Mouse (Mus musculus) MEL (cell line): ENCODE data around the gene Zeb2. TPM values are rescaled to one million over a fixed set of nuclear protein-coding genes. Genes with fewer than 3 reads are reported as not detected.

Experiments
- DNase-seq: peaks from one replicate; pipeline ENCODE4 v3.0.0; 2011; ENCODE audit warnings: low read depth, low spot score
- H3K27ac ChIP-seq: 2 replicates; pipeline ENCODE4 v1.5.1; 2012; ENCODE audit warnings: low read depth, mild to moderate bottlenecking, control low read depth, low read length, moderate library complexity; ENCODE audit not compliant: control insufficient read depth
- H3K27me3 ChIP-seq, 2 experiments: fragments of 150-350 bp in 1 of 2; sonication (generic) in 1 of 2; 2 replicates each; pipeline ENCODE4 v1.6.1; 2012; ENCODE audit warnings: low read length in 2 of 2, mild to moderate bottlenecking in 2 of 2, improper control_type of control experiment in 1 of 2, moderate library complexity in 1 of 2; ENCODE audit not compliant: insufficient read depth in 2 of 2, control insufficient read depth in 1 of 2
- H3K36me3 ChIP-seq, 2 experiments: 2 replicates each; pipeline ENCODE4 v1.6.1; 2012 to 2014; ENCODE audit warnings: low read length in 2 of 2, improper control_type of control experiment in 1 of 2, inconsistent platforms in 1 of 2, mild to moderate bottlenecking in 1 of 2; ENCODE audit not compliant: insufficient read depth in 2 of 2, control insufficient read depth in 1 of 2
- H3K4me1 ChIP-seq, 2 experiments: fragments of 150-350 bp in 1 of 2; sonication (generic) in 1 of 2; 2 replicates each; pipeline ENCODE4 v1.6.1; 2012; ENCODE audit warnings: low read length in 2 of 2, improper control_type of control experiment in 1 of 2, mild to moderate bottlenecking in 1 of 2; ENCODE audit not compliant: insufficient read depth in 2 of 2, control insufficient read depth in 1 of 2
- H3K4me3 ChIP-seq, 2 experiments: fragments of 150-350 bp in 1 of 2; sonication (generic) in 1 of 2; 2 replicates each; pipeline ENCODE4 v1.5.1; 2012; ENCODE audit warnings: low read depth in 2 of 2, low read length in 2 of 2, mild to moderate bottlenecking in 2 of 2, moderate library complexity in 2 of 2, control low read depth in 1 of 2, improper control_type of control experiment in 1 of 2; ENCODE audit not compliant: control insufficient read depth in 1 of 2, insufficient read depth in 1 of 2
- H3K79me2 ChIP-seq: 2 replicates; pipeline ENCODE4 v1.6.1; 2012; ENCODE audit warnings: mild to moderate bottlenecking, low read length, moderate library complexity; ENCODE audit not compliant: control insufficient read depth, poor library complexity, insufficient read depth
- H3K9ac ChIP-seq: 2 replicates; pipeline ENCODE4 v1.6.1; 2012; ENCODE audit warnings: low read depth, mild to moderate bottlenecking, control low read depth, low read length, moderate library complexity; ENCODE audit not compliant: control insufficient read depth, poor library complexity, severe bottlenecking
- H3K9me3 ChIP-seq: fragments of 150-350 bp; sonication (generic); replicated peaks from 2 replicates; pipeline ENCODE4 v1.6.1; 2012; ENCODE audit warnings: mild to moderate bottlenecking, low read length, improper control_type of control experiment, moderate library complexity; ENCODE audit not compliant: insufficient read depth
- CTCF ChIP-seq, 3 experiments: IDR thresholded peaks in 2 of 3; conservative IDR thresholded peaks in 1 of 3; 2 replicates each; pipeline ENCODE4 v1.5.1; 2011 to 2012; ENCODE audit warnings: low read length in 3 of 3, low read depth in 2 of 3, mild to moderate bottlenecking in 2 of 3, improper control_type of control experiment in 1 of 3, inconsistent platforms in 1 of 3, mixed read lengths in 1 of 3, moderate library complexity in 1 of 3; ENCODE audit not compliant: control insufficient read depth in 1 of 3, insufficient read depth in 1 of 3, poor library complexity in 1 of 3, severe bottlenecking in 1 of 3
- ETS1 ChIP-seq: IDR thresholded peaks from 2 replicates; pipeline ENCODE4 v1.6.1; 2012; ENCODE audit warnings: low read depth, mild to moderate bottlenecking, inconsistent platforms, low read length, improper control_type of control experiment, moderate library complexity
- GABPA ChIP-seq: IDR thresholded peaks from 2 replicates; pipeline ENCODE4 v1.6.1; 2012; ENCODE audit warnings: low read depth, mild to moderate bottlenecking, inconsistent platforms, low read length, improper control_type of control experiment, moderate library complexity
- HCFC1 ChIP-seq: IDR thresholded peaks from 2 replicates; pipeline ENCODE4 v1.6.1; 2012; ENCODE audit warnings: low read depth, mild to moderate bottlenecking, inconsistent platforms, low read length, improper control_type of control experiment, moderate library complexity
- MAFK ChIP-seq: IDR thresholded peaks from 2 replicates; pipeline ENCODE4 v1.6.1; 2011; ENCODE audit warnings: low read depth, mild to moderate bottlenecking, low read length, improper control_type of control experiment, borderline replicate concordance
- MAZ ChIP-seq: IDR thresholded peaks from 2 replicates; pipeline ENCODE4 v1.6.1; 2012; ENCODE audit warnings: low read depth, mild to moderate bottlenecking, inconsistent platforms, low read length, improper control_type of control experiment
- MYB ChIP-seq: IDR thresholded peaks from 2 replicates; pipeline ENCODE4 v1.6.1; 2011; ENCODE audit warnings: mild to moderate bottlenecking, low read depth, low read length, improper control_type of control experiment
- MYC ChIP-seq: IDR thresholded peaks from 2 replicates; pipeline ENCODE4 v1.6.1; 2011; ENCODE audit warnings: low read depth, mild to moderate bottlenecking, low read length, improper control_type of control experiment, moderate library complexity
- NRF1 ChIP-seq: IDR thresholded peaks from 2 replicates; pipeline ENCODE4 v1.6.1; 2014; ENCODE audit warnings: low read depth, mild to moderate bottlenecking, inconsistent platforms, low read length, improper control_type of control experiment, moderate library complexity; ENCODE audit not compliant: poor library complexity, insufficient read depth, severe bottlenecking
- POLR2A ChIP-seq, 2 experiments: IDR thresholded peaks; 2 replicates each; pipeline ENCODE4 v1.6.1; 2011 to 2012; ENCODE audit warnings: low read length in 2 of 2, mild to moderate bottlenecking in 2 of 2, control low read depth in 1 of 2, improper control_type of control experiment in 1 of 2, low read depth in 1 of 2, moderate library complexity in 1 of 2; ENCODE audit not compliant: control insufficient read depth in 1 of 2, insufficient read depth in 1 of 2, poor library complexity in 1 of 2
- POLR2AphosphoS2 ChIP-seq: IDR thresholded peaks from 2 replicates; pipeline ENCODE4 v1.6.1; 2011; ENCODE audit warnings: low read length, improper control_type of control experiment
- POLR2AphosphoS5 ChIP-seq: IDR thresholded peaks from 2 replicates; pipeline ENCODE4 v1.6.1; 2012; ENCODE audit warnings: low read depth, borderline replicate concordance, mild to moderate bottlenecking, inconsistent platforms, low read length, moderate library complexity, mixed read lengths
- RCOR1 ChIP-seq: IDR thresholded peaks from 2 replicates; pipeline ENCODE4 v1.6.1; 2012; ENCODE audit warnings: low read depth, mild to moderate bottlenecking, inconsistent platforms, low read length, improper control_type of control experiment
- TBP ChIP-seq: IDR thresholded peaks from 2 replicates; pipeline ENCODE4 v1.8.0; 2011; ENCODE audit warnings: low read depth, low read length, improper control_type of control experiment
- UBTF ChIP-seq: IDR thresholded peaks from 2 replicates; pipeline ENCODE4 v1.6.1; 2012; ENCODE audit warnings: low read depth, mild to moderate bottlenecking, inconsistent platforms, low read length, improper control_type of control experiment, moderate library complexity, borderline replicate concordance; ENCODE audit not compliant: insufficient read depth
- ZC3H11A ChIP-seq: IDR thresholded peaks from 2 replicates; pipeline ENCODE4 v1.6.1; 2012; ENCODE audit warnings: low read depth, mild to moderate bottlenecking, inconsistent platforms, low read length, improper control_type of control experiment
- ZKSCAN1 ChIP-seq: IDR thresholded peaks from 2 replicates; pipeline ENCODE4 v1.6.1; 2012; ENCODE audit warnings: low read depth, mild to moderate bottlenecking, inconsistent platforms, low read length, improper control_type of control experiment, moderate library complexity
- ZMIZ1 ChIP-seq: IDR thresholded peaks from 2 replicates; pipeline ENCODE4 v1.6.1; 2012; ENCODE audit warnings: low read depth, mild to moderate bottlenecking, inconsistent platforms, low read length, improper control_type of control experiment, moderate library complexity
- polyA plus RNA-seq, 2 experiments: library from polyadenylated mRNA; stranded (reverse) in 1 of 2; unstranded in 1 of 2; fragments of >175 nt in 1 of 2; fragments of >200 nt in 1 of 2; gene quantifications; 2 replicates each; pipeline versions ENCODE4 v1.2.1 to v1.2.4; 2012; ENCODE audit warnings: low replicate concordance in 2 of 2, low read depth in 1 of 2; ENCODE audit not compliant: insufficient read length in 2 of 2, insufficient read depth in 1 of 2, missing spikeins in 1 of 2
- total RNA-seq: library from RNA; depleted of rRNA; stranded (reverse); fragments of 300-350 nt; gene quantifications from 2 replicates; pipeline ENCODE4 v1.2.3, GENCODE M21; 2012

Zeb2 gene
- total and polyA plus RNA-seq, 3 experiments: 12.8 to 12.9 TPM; not detected in 1

- TF ChIP-seq POLR2AphosphoS5 (no peak), NRF1 (no peak), ETS1 (peak; percentile 77)
- TF ChIP-seq, all 39 proteins: peak for 20
Measured at GRCm38 (mm10) chr2:45068792-45069550, 48.2 kb downstream of the Zeb2 start (continued).

GRCm38 (mm10) chr2:45067116-45067515 lies 50.1 kb downstream of the Zeb2 start:
- Histone ChIP-seq H3K9ac (no peak overlapping the region), H3K79me2 (peaks cover 12% of the 10 kb centered on the region), H3K36me3 (peaks cover 7 to 35% of the 10 kb centered on the region in 2 experiments), H3K9me3 (no peaks in the 10 kb centered on the region), H3K4me3 (no peak overlapping the region), H3K27ac (no peak overlapping the region), H3K27me3 (no peaks in the 10 kb centered on the region), H3K4me1 (peaks cover 12 to 28% of the 10 kb centered on the region in 2 experiments; a peak in 3 of 4 replicates)
- no peak for DNase-seq
- TF ChIP-seq ZC3H11A (no peak), MYB (no peak), NRF1 (no peak), MYC (no peak), MAZ (no peak), ZMIZ1 (no peak), POLR2A (IDR thresholded peaks at IDR 0.05; ENCODE audit: control insufficient read depth in 1 of 2, insufficient read depth in 1 of 2, low read depth in 1 of 2, low read length in 2 of 2, poor library complexity in 1 of 2) (no peak), UBTF (no peak), HCFC1 (no peak), CTCF (IDR thresholded peaks at IDR 0.05 in 2 of 3, conservative IDR thresholded peaks at IDR 0.05 in 1 of 3; ENCODE audit: control insufficient read depth in 1 of 3, insufficient read depth in 1 of 3, low read depth in 2 of 3, low read length in 3 of 3, poor library complexity in 1 of 3, severe bottlenecking in 1 of 3) (no peak), GABPA (no peak), RCOR1 (no peak), MAFK (no peak), TBP (no peak), POLR2AphosphoS2 (no peak), ZKSCAN1 (no peak)
